Mouse (Mus musculus) adrenal gland, postnatal 4 days (tissue): ENCODE measurements around the gene Tmem163. TPM values are rescaled to one million over a fixed set of nuclear protein-coding genes. Genes with fewer than 3 reads are reported as not detected.
A peak's percentile ranks its signal among the peaks of the same experiment; 100 is the strongest.

Source experiments
- DNase-seq, 2 experiments: peaks; one replicate each; pipeline ENCODE4 v3.0.0; 2021 to 2022; ENCODE audit warnings: low spot score in 2 of 2, mixed read lengths in 2 of 2
- total RNA-seq, 2 experiments: library from RNA; stranded (reverse); gene quantifications; 2 replicates each; pipeline ENCODE4 v1.2.3; 2021

Gene Tmem163
- total RNA-seq, 2 experiments from 2014 or later: 1.0 to 1.1 TPM

DNA sequence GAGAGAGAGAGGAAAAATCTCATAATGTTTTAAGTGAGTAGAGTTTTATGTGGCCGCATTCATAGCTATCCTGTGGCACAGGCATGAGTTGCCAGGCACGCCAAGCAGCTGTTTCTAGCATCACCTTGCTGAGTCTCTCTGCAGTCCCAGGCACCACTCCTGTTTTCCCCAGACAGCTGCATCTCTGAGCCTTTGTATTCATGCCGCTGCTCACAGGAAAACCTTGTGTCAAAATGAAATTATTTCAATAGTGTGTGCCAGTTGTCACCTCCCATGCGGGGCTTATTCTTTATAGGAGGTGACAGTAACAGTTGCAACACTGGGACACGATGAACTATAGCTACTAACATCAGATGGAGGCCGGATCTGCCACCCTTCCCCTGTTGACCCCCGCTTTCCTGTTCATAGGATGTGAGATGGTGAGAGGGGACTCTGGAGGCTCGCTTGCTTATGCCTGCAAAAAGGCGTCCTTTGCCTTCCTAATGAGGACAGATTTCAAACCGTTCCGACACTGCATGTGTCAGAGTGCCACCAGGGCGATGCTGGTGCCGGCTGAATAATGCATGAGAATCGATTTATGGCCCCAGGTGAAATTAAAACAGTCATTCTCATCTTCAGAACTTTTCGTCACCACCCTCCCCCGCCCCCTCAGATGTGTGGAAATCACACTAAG, 171.1 kb downstream of the Tmem163 start:
- DNase-seq: no peak

DNA sequence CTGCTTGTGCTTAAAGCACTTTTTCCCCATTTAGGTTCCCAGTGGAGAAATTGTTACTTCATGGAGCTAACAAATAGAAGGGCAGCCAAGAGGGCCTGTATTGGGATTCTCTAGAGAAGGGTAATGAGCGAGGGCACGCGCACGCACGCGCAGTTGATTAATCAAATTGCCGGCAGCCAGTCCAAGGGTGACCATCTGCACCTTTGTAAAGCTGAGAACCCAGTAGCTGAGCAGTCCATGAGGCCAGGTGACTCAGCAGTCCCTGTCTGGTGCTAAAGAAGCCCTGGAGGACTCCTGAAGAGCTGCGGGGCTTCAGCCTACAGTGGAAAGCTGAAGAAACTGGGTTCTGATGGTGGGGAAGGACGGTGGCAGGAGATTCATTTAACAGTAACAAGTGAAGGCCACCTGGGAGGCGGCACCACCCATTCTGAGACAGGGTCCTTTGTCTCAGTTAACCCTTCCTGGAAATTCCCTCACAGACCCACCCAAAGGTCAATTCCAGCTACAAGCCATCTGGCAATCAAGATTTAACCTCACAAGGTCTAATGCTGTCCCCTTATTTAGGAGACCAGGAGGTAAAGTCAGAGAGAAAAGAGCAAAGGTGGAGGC, 172.2 kb downstream of the Tmem163 start:
- no peak for DNase-seq

DNA sequence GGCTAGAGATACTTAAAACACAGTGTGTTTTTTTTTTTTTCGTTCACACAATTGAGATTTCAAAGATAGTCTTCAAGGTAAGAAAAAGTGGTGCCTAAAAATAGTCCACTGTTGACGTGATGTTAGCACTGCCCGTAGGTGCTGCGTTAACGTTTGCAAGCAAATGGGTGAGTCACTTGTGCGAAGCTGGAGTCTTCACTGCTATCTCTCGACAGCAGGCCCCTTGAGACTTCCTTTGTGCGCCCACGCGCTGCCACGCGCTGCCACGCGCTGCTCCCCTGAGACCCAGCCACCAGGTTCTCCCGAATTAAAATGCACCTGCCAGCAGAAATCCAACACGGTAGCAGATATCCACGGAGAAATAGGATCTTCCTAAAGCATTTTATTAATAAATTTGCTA, 178.6 kb downstream of the Tmem163 start:
- DNase-seq: no peak

DNA sequence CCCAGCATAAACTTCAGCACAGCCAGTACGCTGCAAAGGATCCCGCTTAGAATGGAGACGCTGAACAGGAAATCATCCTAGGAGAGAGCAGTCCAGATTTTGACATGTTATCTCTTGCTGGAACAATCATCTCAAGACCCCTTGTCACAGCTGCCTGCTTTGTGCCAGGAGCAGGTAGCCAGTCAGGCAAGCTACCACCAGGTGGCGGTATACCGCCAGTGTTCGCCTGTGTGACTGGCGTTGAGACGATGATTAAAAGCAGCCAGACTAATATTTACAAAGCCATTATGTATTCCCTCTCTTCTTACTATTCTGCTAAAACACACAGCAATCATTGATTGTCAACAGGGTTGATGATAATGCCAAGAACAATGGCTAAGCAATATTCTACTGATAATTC, 179.1 kb downstream of the Tmem163 start:
- DNase-seq: peak; percentile 49 to 51

GRCm38 (mm10) chr1:127498746-127499145, 180.6 kb downstream of the Tmem163 start:
- no peak for DNase-seq

GRCm38 (mm10) chr1:127496737-127497543, 182.4 kb downstream of the Tmem163 start:
- peak; percentile 18 to 27 for DNase-seq

GRCm38 (mm10) chr1:127487161-127487560, 192.2 kb downstream of the Tmem163 start:
- DNase-seq: peak in 1 of 2 experiments; percentile 13

DNA sequence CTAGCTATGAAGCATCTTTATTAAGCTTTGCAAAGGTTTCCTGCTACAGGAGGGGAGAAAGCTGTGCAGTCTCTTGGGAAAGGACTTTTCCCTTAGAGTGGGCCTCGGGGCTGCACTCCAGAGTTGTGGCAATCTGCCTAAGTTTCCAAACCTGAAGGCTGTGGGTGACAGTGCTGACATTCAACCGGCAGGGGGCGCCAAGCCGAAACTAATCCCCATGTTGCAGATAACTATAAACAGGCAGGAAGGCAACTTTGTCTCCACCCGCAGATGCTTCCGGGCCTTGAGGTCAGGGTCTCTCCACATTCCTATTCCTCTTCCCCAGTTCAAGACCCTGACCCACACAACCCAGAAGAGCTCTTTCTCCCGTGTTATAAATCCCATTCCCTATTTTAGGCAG, 194.5 kb downstream of the Tmem163 start:
- DNase-seq: peak; percentile 26 to 32

DNA sequence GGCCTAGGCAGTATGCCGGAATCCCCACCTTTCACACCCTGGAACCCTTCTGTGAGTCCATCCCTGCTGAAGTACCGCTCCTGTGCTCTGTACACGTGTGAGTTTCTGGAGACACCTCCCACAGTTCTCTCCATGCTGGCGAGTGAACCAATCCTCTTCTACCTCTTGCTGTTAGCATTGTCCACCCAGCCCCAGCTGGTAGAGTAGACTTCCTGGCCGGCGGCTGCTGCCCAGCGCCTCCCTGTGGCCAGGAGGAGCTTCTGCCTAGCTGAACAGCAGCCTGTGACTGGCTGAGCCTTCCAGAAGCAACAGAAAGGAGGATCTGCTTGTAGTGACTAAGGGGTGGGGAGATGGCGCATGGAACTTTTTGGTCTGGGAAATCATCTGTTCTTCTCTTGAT, 195.2 kb downstream of the Tmem163 start:
- DNase-seq: no peak

DNA sequence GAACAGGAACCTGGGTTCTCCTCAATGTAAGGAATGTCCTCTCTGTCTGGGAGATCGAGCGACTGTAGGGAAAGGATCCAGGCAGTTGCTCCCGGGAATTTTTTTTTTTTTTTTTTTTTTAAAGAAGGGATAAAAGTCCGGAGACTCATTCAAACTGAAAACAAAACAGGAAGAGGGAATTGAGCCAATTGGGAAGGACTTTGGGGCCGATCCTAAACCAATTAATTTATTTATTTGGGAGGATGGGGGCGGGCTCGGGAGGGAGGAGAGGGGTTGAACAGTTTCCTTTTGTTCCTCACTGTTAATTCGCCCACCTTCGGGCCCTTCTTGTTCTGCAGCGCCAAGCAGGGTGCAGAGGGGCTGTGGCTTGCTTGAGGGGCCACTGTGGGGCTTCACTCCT, 196.4 kb downstream of the Tmem163 start:
- DNase-seq: no peak

DNA sequence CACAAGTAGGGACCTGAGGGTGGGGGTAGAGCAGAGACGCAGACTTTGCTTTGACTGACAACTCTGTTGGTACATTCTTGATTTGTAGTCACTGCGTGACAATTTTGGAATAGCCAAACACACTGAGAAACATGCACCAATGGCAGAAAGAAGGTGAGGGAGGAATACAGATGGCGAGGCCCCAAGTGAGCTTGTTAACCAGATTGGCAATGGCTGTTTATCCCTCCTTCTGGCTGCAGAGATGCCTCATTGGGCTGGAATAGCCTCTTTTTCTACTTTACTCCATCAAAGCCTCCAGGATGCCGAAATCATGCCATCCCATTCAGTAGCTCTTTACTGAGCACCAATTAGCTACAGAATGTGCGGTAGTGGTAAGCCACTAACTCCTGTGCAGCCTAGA, 203.6 kb downstream of the Tmem163 start:
- DNase-seq: no peak

- no peak for DNase-seq
Measured at GRCm38 (mm10) chr1:127470175-127470574, 209.2 kb downstream of the Tmem163 start.

GRCm38 (mm10) chr1:127467238-127467637, 212.1 kb downstream of the Tmem163 start:
- DNase-seq: no peak

- DNase-seq: no peak
Measured at GRCm38 (mm10) chr1:127465292-127465691, 214.1 kb downstream of the Tmem163 start.

DNA sequence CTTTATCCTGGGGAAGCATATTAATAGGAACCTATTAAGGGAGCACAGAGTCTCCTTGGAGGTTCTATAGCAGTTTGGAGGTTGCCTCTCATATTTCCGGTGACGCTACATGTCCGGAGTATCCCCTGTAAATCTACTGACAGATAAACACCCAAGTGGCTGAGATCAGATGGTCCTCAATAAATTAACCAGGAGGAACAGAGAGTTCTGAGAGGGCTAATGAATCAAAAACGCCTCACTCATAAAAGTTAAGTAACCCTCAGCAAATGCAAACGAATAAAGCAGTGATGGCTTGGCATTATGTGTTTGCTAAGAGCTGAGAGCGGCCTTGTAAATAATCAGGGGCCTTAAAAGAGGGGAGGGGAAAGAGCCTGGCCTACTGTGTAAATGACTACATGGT, 215.3 kb downstream of the Tmem163 start:
- no peak for DNase-seq

DNA sequence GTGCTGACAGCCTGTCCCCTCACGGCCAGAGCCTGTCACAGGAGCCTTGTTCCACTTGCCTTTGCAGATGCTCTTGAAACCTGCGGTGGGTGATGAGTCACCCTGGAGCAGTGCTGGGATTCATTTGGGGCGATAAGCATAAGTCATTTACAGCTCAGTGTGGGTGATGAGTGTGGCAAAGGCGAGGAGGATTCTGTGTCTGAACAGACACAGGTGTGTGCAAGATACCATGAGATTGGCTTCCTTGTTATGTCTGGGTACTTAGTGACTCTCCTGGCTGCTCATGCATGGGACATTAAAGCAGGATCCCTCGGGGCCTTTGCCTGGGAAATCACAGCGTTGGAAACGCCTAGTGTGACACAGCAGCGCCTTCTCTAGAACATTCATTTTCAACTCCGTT, 218.3 kb downstream of the Tmem163 start:
- no peak for DNase-seq

DNA sequence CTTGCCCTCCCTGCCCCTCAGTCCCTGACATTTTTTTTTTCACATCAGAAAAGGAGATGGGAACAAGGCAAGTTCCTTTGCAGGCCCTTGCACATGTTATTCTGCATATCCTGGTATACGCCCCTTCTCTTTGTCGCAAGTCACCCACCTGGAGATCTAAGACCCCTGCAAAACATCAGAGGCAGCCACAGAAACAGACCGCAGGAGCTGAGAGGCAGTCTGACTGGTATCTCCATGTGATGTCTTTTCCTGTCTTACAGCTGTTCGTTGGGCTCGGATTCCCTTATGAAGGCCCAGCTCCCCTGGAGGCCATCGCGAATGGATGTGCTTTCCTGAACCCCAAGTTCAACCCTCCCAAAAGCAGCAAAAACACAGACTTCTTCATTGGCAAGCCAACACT, 219.8 kb downstream of the Tmem163 start:
- no peak for DNase-seq

GRCm38 (mm10) chr1:127459015-127459451, 220.3 kb downstream of the Tmem163 start:
- DNase-seq: peak in 1 of 2 experiments; percentile 16

- DNase-seq: no peak
Measured at GRCm38 (mm10) chr1:127453397-127453796, 226.0 kb downstream of the Tmem163 start.

- no peak for DNase-seq
Measured at GRCm38 (mm10) chr1:127444836-127445485, 234.4 kb downstream of the Tmem163 start.
